Mouse (Mus musculus): ENCODE measurements around the gene Synj1. TPM values are rescaled to one million over a fixed set of nuclear protein-coding genes. Genes with fewer than 3 reads are reported as not detected.

Gene Synj1
- total RNA-seq, 1 experiment from 2014 or later: 36.9 TPM

- DNase-seq: no peak
Measured at GRCm38 (mm10) chr16:90890683-90891082, 120.4 kb downstream of the Synj1 start.

Small RNAs within 50 kb of the gene (microRNA-seq; reads per million reads assigned to microRNA genes)
- gene Gm22933: 0 reads per million in 2 experiments

Other genes starting within 250 kb of the Synj1 start
- gene Urb1, start 200.9 kb downstream of the Synj1 start, total RNA-seq (2021): 16.4 and 17.0 TPM in 2 replicates
- gene Eva1c, start 184.6 kb downstream of the Synj1 start, total RNA-seq (2021): 4.1 and 4.3 TPM in 2 replicates
- 30.2 and 30.3 TPM in 2 replicates for gene Cfap298, start 76.2 kb downstream of the Synj1 start, total RNA-seq (2021)
- gene Paxbp1, start 33.2 kb upstream of the Synj1 start, total RNA-seq (2021): 52.7 and 54.6 TPM in 2 replicates
- gene 4932438H23Rik, start 83.8 kb upstream of the Synj1 start, total RNA-seq (2021): not detected in 2 replicates
- gene Olig2, start 214.1 kb upstream of the Synj1 start, total RNA-seq (2021): 0.15 TPM in 1 of 2 replicates, not detected in the other

All from adrenal gland, postnatal 14 days (tissue).